Mouse (Mus musculus): ENCODE data around the gene P2rx5.

- no peak for TF ChIP-seq CTCF (IDR thresholded peaks at IDR 0.05; ENCODE audit: control insufficient read depth, insufficient read depth, insufficient replicate concordance, low read depth, low read length)
- no peak for TF ChIP-seq POLR2A (IDR thresholded peaks at IDR 0.05; ENCODE audit: control insufficient read depth, low read depth, low read length)
Observed at GRCm38 (mm10) chr11:73162284-73162683, 2.1 kb downstream of the P2rx5 start.
